Mouse (Mus musculus) left cerebral cortex, adult 6 months (tissue): ENCODE data around the gene Spc25. TPM values are rescaled to one million over a fixed set of nuclear protein-coding genes. Genes with fewer than 3 reads are reported as not detected.

Source experiments
- long read RNA-seq, 2 experiments: library from polyadenylated mRNA; unstranded; transcript quantifications; one replicate each; pipeline ENCODE4 v2.0.0; 2019 to 2020
- polyA plus RNA-seq: library from polyadenylated mRNA; unstranded; fragments of <200 nt; fragmentation: Nextera tagmentation; gene quantifications from 2 replicates; pipeline ENCODE4 v1.2.3, GENCODE M21; 2021

The Spc25 gene
- 0.73 and 0.93 TPM in 2 replicates for polyA plus RNA-seq
- long read RNA-seq, experiment 1, partial matches to known transcripts, result 0 of 2 reads
- long read RNA-seq, experiment 1, other reads (novel, unspliced or antisense), result 1 of 2 reads
- long read RNA-seq, experiment 2, partial matches to known transcripts, result 0 of 1 reads
- long read RNA-seq, experiment 2, other reads (novel, unspliced or antisense), result 0 of 1 reads

DNA sequence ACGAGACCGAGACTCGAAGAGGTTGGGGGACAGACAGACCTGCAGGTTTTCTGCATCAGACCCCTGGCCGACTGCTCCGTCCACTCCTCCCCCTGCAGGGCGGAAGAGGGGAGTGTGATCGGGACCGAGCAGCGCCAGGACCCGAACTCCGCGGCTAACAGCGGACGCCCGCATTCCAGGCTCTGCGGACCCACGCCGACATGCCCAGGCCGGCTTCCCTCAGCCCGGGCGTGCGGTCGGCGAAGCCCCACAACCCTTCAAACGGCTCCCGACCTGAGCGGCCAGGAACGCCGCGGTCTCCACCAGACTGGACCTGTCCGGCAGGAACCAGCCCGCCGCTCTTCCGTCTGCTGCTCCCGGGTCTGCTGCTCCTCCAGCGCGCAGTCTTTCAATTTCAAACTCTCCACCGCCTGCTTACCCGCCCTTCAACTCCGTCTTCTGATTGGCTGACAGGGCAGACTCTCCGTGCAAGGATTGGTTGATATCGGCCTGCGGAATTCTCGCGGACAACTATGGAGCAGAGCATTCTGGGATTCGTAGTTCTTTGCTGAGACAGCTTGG is at the start of gene Spc25:
TSS of gene Spc25 (minus strand) at position 404 of the 561 bp plus-strand sequence.

GRCm38 (mm10) chr2:69210773-69211172 is 4.8 kb upstream of the Spc25 start, which contains the start of gene G6pc2:
TSS of gene G6pc2 (plus strand) at chr2:69211073.

Other genes with a start within 250 kb of the Spc25 start
- gene Nostrin, start 70.4 kb downstream of the Spc25 start, polyA plus RNA-seq, result 2.1 and 2.4 TPM in 2 replicates
- not detected in 2 replicates for gene G6pc2, start 4.9 kb upstream of the Spc25 start, polyA plus RNA-seq
- gene Abcb11, start 136.4 kb upstream of the Spc25 start, polyA plus RNA-seq, result not detected in 2 replicates
- not detected in 2 replicates for gene Dhrs9, start 174.3 kb upstream of the Spc25 start, polyA plus RNA-seq